Mouse (Mus musculus) ovary, postnatal 10 days (tissue): ENCODE data around the gene Vmn1r115.
"Not testable (repeated sequence)": the region's sequence is repeated elsewhere in the genome, so short reads cannot be mapped to it uniquely, and the experiment has no call there.

Source experiments
- DNase-seq: peaks from one replicate; pipeline ENCODE4 v3.0.0; 2022; ENCODE audit warnings: low spot score

Vmn1r115 gene

GRCm38 (mm10) chr7:20844885-20845284 lies at the start of gene Vmn1r115:
TSS of gene Vmn1r115 (minus strand) at chr7:20844985.
- not testable (repeated sequence) for DNase-seq

- DNase-seq: not testable (repeated sequence)
Observed at GRCm38 (mm10) chr7:20884021-20884420, 39.2 kb upstream of the Vmn1r115 start, which contains the start of gene Vmn1r117. TSS of gene Vmn1r117 (minus strand) at chr7:20884121.

- DNase-seq: not testable (repeated sequence)
Observed at GRCm38 (mm10) chr7:20871956-20872355, 27.2 kb upstream of the Vmn1r115 start, which contains the start of gene Vmn1r116. TSS of gene Vmn1r116 (plus strand) at chr7:20872256.

DNA sequence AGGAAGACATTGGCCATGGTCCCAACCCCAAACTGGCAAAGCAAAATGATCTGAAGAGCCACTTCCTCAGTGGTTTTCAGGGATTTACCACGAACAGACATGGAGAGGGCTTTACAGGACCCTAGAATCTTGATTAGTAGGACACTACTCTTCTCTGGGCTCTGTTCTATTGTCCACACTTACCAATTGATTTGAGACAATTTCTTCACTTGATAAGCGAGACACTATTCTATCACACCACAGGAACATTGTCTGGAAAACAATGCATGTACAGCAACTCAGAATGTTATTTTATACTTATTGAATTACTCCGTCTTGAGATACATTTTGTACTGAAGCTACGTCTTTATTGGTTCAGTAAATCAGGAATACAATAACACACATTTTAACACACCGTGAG lies 32.7 kb downstream of the Vmn1r115 start, which contains the start of gene Vmn1r114:
Vmn1r114 (minus strand) TSS at position 101 of the 400 bp plus-strand sequence.
- not testable (repeated sequence) for DNase-seq
